15 mouse cellular contexts compared by ENCODE assay signal in genomic region chr5:75808551-75809332, GRCm38 (mm10).
DNase-seq lines count a peak whose midpoint lies in the region; ATAC-seq and TF ChIP-seq lines count a peak whose summit lies in the region.
"Had no signal": no experiment of that assay in that cellular context is flagged by ENCODE, and none has a peak within 500 bp of the region (broad histone marks: within the 10 kb centered on the region; RNA-seq: fewer than 3 reads in every experiment).

No protein-coding gene starts in this region.

- no peaks in the 10 kb centered on the region for H3K27me3 ChIP-seq in kidney, adult 2 months (replicated peaks; ENCODE audit: control insufficient read depth, insufficient read depth, low read length)
- no peaks in the 10 kb centered on the region for H3K27me3 ChIP-seq in testis, adult 2 months (ENCODE audit: control insufficient read depth, insufficient read depth, low read length)
- no peaks in the 10 kb centered on the region for H3K27me3 ChIP-seq in intestine, embryonic 16.5 days (replicated peaks; ENCODE audit: control insufficient read depth, insufficient read depth, low read length)
- H3K27me3 ChIP-seq: hindbrain, embryonic 13.5 days; midbrain, embryonic 12.5 days; stomach, embryonic 15.5 days had no signal

- no peaks in the 10 kb centered on the region for H3K4me1 ChIP-seq in kidney, adult 2 months (ENCODE audit: control insufficient read depth, insufficient read depth, low read length)
- peaks cover 8% of the 10 kb centered on the region for H3K4me1 ChIP-seq in testis, adult 2 months (ENCODE audit: control insufficient read depth, insufficient read depth, low read length)
- H3K4me1 ChIP-seq in intestine, embryonic 16.5 days (ENCODE audit: control insufficient read depth, insufficient read depth, low read length): no peaks in the 10 kb centered on the region
- H3K4me1 ChIP-seq: hindbrain, embryonic 13.5 days; midbrain, embryonic 12.5 days; stomach, embryonic 15.5 days had no signal

- no peak overlapping the region for H3K4me3 ChIP-seq in kidney, adult 2 months (ENCODE audit: insufficient read depth, low read depth, low read length)
- peak overlapping the region; percentile 38 for H3K4me3 ChIP-seq in testis, adult 2 months (ENCODE audit: control insufficient read depth, low read depth, low read length)
- H3K4me3 ChIP-seq in intestine, embryonic 16.5 days (ENCODE audit: low read length): no peak overlapping the region
- H3K4me3 ChIP-seq: hindbrain, embryonic 13.5 days; midbrain, embryonic 12.5 days; stomach, embryonic 15.5 days had no signal

- no peaks in the 10 kb centered on the region for H3K9me3 ChIP-seq in intestine, embryonic 16.5 days (ENCODE audit: control insufficient read depth, low read length)
- H3K9me3 ChIP-seq: midbrain, embryonic 12.5 days; stomach, embryonic 15.5 days had no signal

- no peak for TF ChIP-seq POLR2A in kidney, adult 2 months (IDR thresholded peaks at IDR 0.05; ENCODE audit: low read depth, low read length)
- no peak for TF ChIP-seq POLR2A in testis, adult 2 months (IDR thresholded peaks at IDR 0.05; ENCODE audit: control insufficient read depth, low read depth, low read length)

- DNase-seq in kidney, adult 2 months: peak; percentile 7
- DNase-seq in kidney, adult 8-10 months: no peak
- no peak for DNase-seq in testis, postnatal 10 days (ENCODE audit: low spot score)
- DNase-seq in kidney, postnatal 4 days: peak; percentile 34 to 57
- DNase-seq in frontal cortex, postnatal 10 days (ENCODE audit: low spot score in 2 of 2): no peak
- DNase-seq: adrenal gland, postnatal 10 days; forebrain, postnatal 0 days; lung, adult 18-20 months; retina, postnatal 1 day had no signal

- no peak overlapping the region for H3K4me2 ChIP-seq in intestine, embryonic 16.5 days (ENCODE audit: low read depth, low read length)
- H3K4me2 ChIP-seq: hindbrain, embryonic 13.5 days; midbrain, embryonic 12.5 days; stomach, embryonic 15.5 days had no signal

- 68% methylated on average over 18 of the region's 18 CpGs for WGBS in kidney, adult 2 months
- WGBS in intestine, embryonic 16.5 days: 76% methylated on average over 18 of the region's 18 CpGs

- H3K27ac ChIP-seq in kidney, adult 2 months (ENCODE audit: insufficient read depth, low read depth, low read length): no peak overlapping the region
- no peak overlapping the region for H3K27ac ChIP-seq in testis, adult 2 months (ENCODE audit: control insufficient read depth, insufficient read depth, low read depth, low read length)
- no peak overlapping the region for H3K27ac ChIP-seq in intestine, embryonic 16.5 days (ENCODE audit: low read length)
- H3K27ac ChIP-seq: hindbrain, embryonic 13.5 days; midbrain, embryonic 12.5 days; stomach, embryonic 15.5 days had no signal

- no peaks in the 10 kb centered on the region for H3K36me3 ChIP-seq in kidney, adult 2 months (ENCODE audit: control insufficient read depth, insufficient read depth, low read length)
- H3K36me3 ChIP-seq in testis, adult 2 months (ENCODE audit: control insufficient read depth, insufficient read depth, low read length): no peaks in the 10 kb centered on the region
- no peaks in the 10 kb centered on the region for H3K36me3 ChIP-seq in intestine, embryonic 16.5 days (ENCODE audit: control insufficient read depth, insufficient read depth, low read length)
- H3K36me3 ChIP-seq: hindbrain, embryonic 13.5 days; midbrain, embryonic 12.5 days; stomach, embryonic 15.5 days had no signal

- no peak overlapping the region for H3K9ac ChIP-seq in intestine, embryonic 16.5 days (ENCODE audit: low read depth, low read length)
- H3K9ac ChIP-seq: forebrain, postnatal 0 days; hindbrain, embryonic 13.5 days; midbrain, embryonic 12.5 days; stomach, embryonic 15.5 days had no signal

- no peak for TF ChIP-seq CTCF in kidney, adult 2 months (conservative IDR thresholded peaks at IDR 0.05; ENCODE audit: insufficient read depth, insufficient read length, low read depth, low read length)
- TF ChIP-seq CTCF in testis, adult 2 months (IDR thresholded peaks at IDR 0.05; ENCODE audit: control insufficient read depth, insufficient read depth, insufficient replicate concordance, low read depth, low read length): no peak

- no peak for ATAC-seq in intestine, embryonic 16.5 days
- ATAC-seq: CD4-positive, CD25-positive, alpha-beta regulatory T cell, adult 4 months; forebrain, postnatal 0 days had no signal

Comparison
In these comparisons a context has a peak if more than half of its experiments do, and no peak if none do; other contexts are left out.
1. DNase-seq: peak in kidney, adult 2 months (single experiment) and kidney, postnatal 4 days (2 of 2); none in kidney, adult 8-10 months (0 of 2), testis, postnatal 10 days (single experiment) and frontal cortex, postnatal 10 days (0 of 2).